Mouse (Mus musculus): ENCODE results near the gene Ubb.

GRCm38 (mm10) chr11:62541581-62541980 lies 9.4 kb upstream of the Ubb start:
- TF ChIP-seq POLR2A (IDR thresholded peaks at IDR 0.05; ENCODE audit: insufficient read depth, low read depth, low read length) (no peak), CTCF (IDR thresholded peaks at IDR 0.05) (no peak)
